Mouse (Mus musculus): ENCODE measurements around the gene Ankrd53.
"Not testable (repeated sequence)": the region's sequence is repeated elsewhere in the genome, so short reads cannot be mapped to it uniquely, and the experiment has no call there.

- not testable (repeated sequence) for TF ChIP-seq EP300, CTCF (IDR thresholded peaks at IDR 0.05; ENCODE audit: low read depth)
Measured at GRCm38 (mm10) chr6:83790533-83790932, 28.1 kb downstream of the Ankrd53 start.
